In the genomic region with DNA sequence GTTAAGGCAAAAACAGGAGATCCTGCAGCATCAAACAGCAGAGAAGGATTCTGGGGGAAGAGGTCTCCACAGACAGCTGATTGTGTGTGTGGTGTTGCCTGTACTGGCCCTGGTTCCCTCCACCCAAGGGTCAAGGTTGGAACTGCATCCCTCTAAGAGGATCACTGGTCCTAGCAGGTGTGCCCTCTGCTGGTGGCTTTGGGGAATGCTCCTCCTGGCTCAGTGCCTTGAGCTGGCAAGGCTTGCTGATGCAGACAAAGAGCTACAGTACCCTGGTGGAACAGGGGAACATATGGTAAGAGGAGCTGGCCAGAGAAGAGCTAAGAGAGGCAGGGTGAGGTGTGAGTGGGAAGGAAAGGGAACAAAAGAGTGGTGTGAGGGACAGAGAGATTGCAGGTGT, we compare ENCODE assay signal across 9 mouse cellular contexts. TPM values are rescaled to one million over a fixed set of nuclear protein-coding genes. Genes with fewer than 3 reads are reported as not detected.
A peak's percentile ranks its signal among the peaks of the same experiment; 100 is the strongest.
DNase-seq lines count a peak whose midpoint lies in the region; ATAC-seq and TF ChIP-seq lines count a peak whose summit lies in the region.
"Had no signal": no experiment of that assay in that cellular context is flagged by ENCODE, and none has a peak within 500 bp of the region (broad histone marks: within the 10 kb centered on the region; RNA-seq: fewer than 3 reads in every experiment).

No protein-coding gene starts in this region.

- intact Hi-C loops in heart, postnatal 14 days (cut with DNase I), result no loop called here

- no peak overlapping the region for H3K4me3 ChIP-seq in ES-Bruce4 (ENCODE audit: low read depth, low read length)
- no peak overlapping the region for H3K4me3 ChIP-seq in forebrain, embryonic 14.5 days (ENCODE audit: low read depth, low read length)
- no peak overlapping the region for H3K4me3 ChIP-seq in liver, embryonic 16.5 days (ENCODE audit: low read depth, low read length)
- H3K4me3 ChIP-seq in neural tube, embryonic 15.5 days (replicated peaks), result no peak overlapping the region
- H3K4me3 ChIP-seq: megakaryocyte, embryonic 14.5 days had no signal

- no peaks in the 10 kb centered on the region for H3K9me3 ChIP-seq in ES-Bruce4 (replicated peaks; ENCODE audit: control insufficient read depth, insufficient read depth, low read length, poor library complexity, severe bottlenecking)
- H3K9me3 ChIP-seq in forebrain, embryonic 14.5 days (replicated peaks; ENCODE audit: control insufficient read depth, low read length), result no peaks in the 10 kb centered on the region
- no peaks in the 10 kb centered on the region for H3K9me3 ChIP-seq in liver, embryonic 16.5 days (replicated peaks; ENCODE audit: control insufficient read depth, low read length)
- H3K9me3 ChIP-seq in neural tube, embryonic 15.5 days (replicated peaks), result no peaks in the 10 kb centered on the region
- H3K9me3 ChIP-seq: megakaryocyte, embryonic 14.5 days had no signal

- peak; percentile 50; the same call in 1 of the 2 replicates for TF ChIP-seq EP300 in ES-Bruce4 (IDR thresholded peaks at IDR 0.05; ENCODE audit: insufficient read depth, low read depth, low read length)

- TF ChIP-seq CTCF in ES-Bruce4 (IDR thresholded peaks at IDR 0.05; ENCODE audit: low read depth, low read length), result peak; percentile 100

- H3K4me2 ChIP-seq in forebrain, embryonic 14.5 days (ENCODE audit: low read length), result no peak overlapping the region
- H3K4me2 ChIP-seq in liver, embryonic 16.5 days (ENCODE audit: low read depth, low read length), result no peak overlapping the region
- no peak overlapping the region for H3K4me2 ChIP-seq in neural tube, embryonic 15.5 days

- peak; percentile 88 for ATAC-seq in cerebellum, adult (ENCODE audit: insufficient number of reproducible peaks, low FRiP score, low TSS enrichment)
- ATAC-seq in forebrain, embryonic 14.5 days, result peak; percentile 91
- ATAC-seq in liver, embryonic 16.5 days (ENCODE audit: low read depth), result peak; percentile 75
- ATAC-seq in neural tube, embryonic 15.5 days (ENCODE audit: low FRiP score), result peak; percentile 77

- H3K36me3 ChIP-seq in ES-Bruce4 (ENCODE audit: control insufficient read depth, insufficient read depth, low read length, poor library complexity, severe bottlenecking), result no peaks in the 10 kb centered on the region
- no peaks in the 10 kb centered on the region for H3K36me3 ChIP-seq in forebrain, embryonic 14.5 days (ENCODE audit: control insufficient read depth, insufficient read depth, low read length)
- no peaks in the 10 kb centered on the region for H3K36me3 ChIP-seq in liver, embryonic 16.5 days (ENCODE audit: control insufficient read depth, insufficient read depth)
- no peaks in the 10 kb centered on the region for H3K36me3 ChIP-seq in neural tube, embryonic 15.5 days

- TF ChIP-seq POLR2A in ES-Bruce4 (IDR thresholded peaks at IDR 0.05; ENCODE audit: insufficient read depth, low read length), result no peak

- no peak overlapping the region for H3K27ac ChIP-seq in ES-Bruce4 (ENCODE audit: insufficient read depth, low read length)
- peak overlapping the region; percentile 74 for H3K27ac ChIP-seq in forebrain, embryonic 14.5 days (ENCODE audit: low read depth, low read length)
- H3K27ac ChIP-seq in liver, embryonic 16.5 days (ENCODE audit: low read length), result no peak overlapping the region
- H3K27ac ChIP-seq in neural tube, embryonic 15.5 days (replicated peaks), result 0 out of 2 replicates have a peak overlapping the region, but pooled peaks have one; percentile 45

- DNase-seq in forebrain, embryonic 14.5 days (ENCODE audit: low spot score), result peak; percentile 94
- peak; percentile 93 to 99 for DNase-seq in heart, postnatal 14 days
- DNase-seq in large intestine, adult 2 months (ENCODE audit: low read depth, low spot score), result peak; percentile 67
- DNase-seq in testis, postnatal 10 days (ENCODE audit: low spot score), result peak; percentile 97

- no peak overlapping the region for H3K9ac ChIP-seq in ES-Bruce4 (ENCODE audit: low read depth, poor library complexity, severe bottlenecking)
- H3K9ac ChIP-seq in forebrain, embryonic 14.5 days (ENCODE audit: low read length), result no peak overlapping the region
- no peak overlapping the region for H3K9ac ChIP-seq in liver, embryonic 16.5 days (ENCODE audit: low read depth, low read length)
- H3K9ac ChIP-seq in neural tube, embryonic 15.5 days (replicated peaks), result no peak overlapping the region

- no peaks in the 10 kb centered on the region for H3K27me3 ChIP-seq in ES-Bruce4 (ENCODE audit: control insufficient read depth, insufficient read depth, low read length, poor library complexity, severe bottlenecking)
- H3K27me3 ChIP-seq in forebrain, embryonic 14.5 days (replicated peaks; ENCODE audit: control insufficient read depth, insufficient read depth, low read length), result no peaks in the 10 kb centered on the region
- peaks cover 10% of the 10 kb centered on the region for H3K27me3 ChIP-seq in liver, embryonic 16.5 days (ENCODE audit: control insufficient read depth, insufficient read depth, low read depth, low read length)
- no peaks in the 10 kb centered on the region for H3K27me3 ChIP-seq in neural tube, embryonic 15.5 days (replicated peaks)

- peaks cover 9% of the 10 kb centered on the region for H3K4me1 ChIP-seq in ES-Bruce4 (ENCODE audit: control insufficient read depth, insufficient read depth, low read length)
- peaks cover 13% of the 10 kb centered on the region for H3K4me1 ChIP-seq in forebrain, embryonic 14.5 days (ENCODE audit: control insufficient read depth, insufficient read depth, low read length)
- H3K4me1 ChIP-seq in liver, embryonic 16.5 days (ENCODE audit: control insufficient read depth, low read depth, low read length), result peaks cover 12% of the 10 kb centered on the region
- peaks cover 18% of the 10 kb centered on the region for H3K4me1 ChIP-seq in neural tube, embryonic 15.5 days

RNA-seq across cellular contexts. Expression of a gene that starts 6.2 kb away (rescaled TPM):
- not detected in 2 replicates for polyA plus RNA-seq in ES-Bruce4 (2011; ENCODE audit: insufficient read depth, insufficient read length, low read depth, missing spikeins)
- 0.36 TPM in 1 of 2 replicates, not detected in the other for polyA plus RNA-seq in forebrain, embryonic 14.5 days (2014; fragmentation: Nextera tagmentation; extraction: Ambion mirVana)
- total RNA-seq in heart, postnatal 14 days (2021), result not detected
- polyA plus RNA-seq in large intestine, adult 2 months (2012; rRNA removed), result not detected in 2 replicates
- not detected in 2 replicates for polyA plus RNA-seq in liver, embryonic 16.5 days (2015; fragmentation: Nextera tagmentation; extraction: Ambion mirVana)
- 0.34 and 0.49 TPM in 2 replicates for polyA plus RNA-seq in neural tube, embryonic 15.5 days (2015; fragmentation: Nextera tagmentation; extraction: Ambion mirVana)

RNA-seq across cellular contexts. Expression of a gene that starts 11.2 kb away (rescaled TPM):
- polyA plus RNA-seq in ES-Bruce4 (2011; ENCODE audit: insufficient read depth, insufficient read length, low read depth, missing spikeins), result 36.1 and 43.6 TPM in 2 replicates
- 16.7 and 20.7 TPM in 2 replicates for polyA plus RNA-seq in forebrain, embryonic 14.5 days (2014; fragmentation: Nextera tagmentation; extraction: Ambion mirVana)
- total RNA-seq in heart, postnatal 14 days (2021), result 10 to 100 TPM; 43.3 to 49.2 TPM
- 7.6 and 8.4 TPM in 2 replicates for polyA plus RNA-seq in large intestine, adult 2 months (2012; rRNA removed)
- polyA plus RNA-seq in liver, embryonic 16.5 days (2015; fragmentation: Nextera tagmentation; extraction: Ambion mirVana), result 15.1 and 18.1 TPM in 2 replicates
- polyA plus RNA-seq in neural tube, embryonic 15.5 days (2015; fragmentation: Nextera tagmentation; extraction: Ambion mirVana), result 19.2 and 32.4 TPM in 2 replicates

RNA-seq across cellular contexts. Expression of a gene that starts 34.4 kb away (rescaled TPM):
- polyA plus RNA-seq in ES-Bruce4 (2011; ENCODE audit: insufficient read depth, insufficient read length, low read depth, missing spikeins), result 36.5 and 39.1 TPM in 2 replicates
- polyA plus RNA-seq in forebrain, embryonic 14.5 days (2014; fragmentation: Nextera tagmentation; extraction: Ambion mirVana), result 0.61 TPM in 2 replicates
- total RNA-seq in heart, postnatal 14 days (2021), result 10 to 100 TPM; 15.1 to 15.3 TPM
- 22.5 and 32.3 TPM in 2 replicates for polyA plus RNA-seq in large intestine, adult 2 months (2012; rRNA removed)
- 6.7 and 7.7 TPM in 2 replicates for polyA plus RNA-seq in liver, embryonic 16.5 days (2015; fragmentation: Nextera tagmentation; extraction: Ambion mirVana)
- 1.4 and 4.0 TPM in 2 replicates for polyA plus RNA-seq in neural tube, embryonic 15.5 days (2015; fragmentation: Nextera tagmentation; extraction: Ambion mirVana)

Comparison
In these comparisons a context has a peak if more than half of its experiments do, and no peak if none do; other contexts are left out.
1. H3K27ac ChIP-seq: peak in forebrain, embryonic 14.5 days (single experiment) and neural tube, embryonic 15.5 days (single experiment); none in ES-Bruce4 (single experiment) and liver, embryonic 16.5 days (single experiment).
2. Peak in every context shown above with its lines, with median percentiles within 50 percentile points of each other: ATAC-seq and DNase-seq.